Mouse (Mus musculus) kidney, postnatal 0 days (tissue): ENCODE measurements at regions not wholly inside any gene's neighbourhood (a gene's known extent, or its start where the extent isn't known, plus 50 kb on each side); places are given as distances from the start of the nearest gene placed in this dataset.

Experiments
- ATAC-seq: fragments of 200-750 bp; cut with Nextera tagmentation; replicated peaks from 2 replicates; pipeline ENCODE4 v1.8.0; 2017; ENCODE audit warnings: low read depth, moderate number of reproducible peaks, moderate TSS enrichment, moderate library complexity; ENCODE audit not compliant: low FRiP score
- DNase-seq: peaks from one replicate; pipeline ENCODE4 v3.0.0-alpha.2; 2016; ENCODE audit warnings: low spot score
- H3K27ac ChIP-seq: fragments of 300-500 bp; sonication (generic); 2 replicates; pipeline ENCODE4 v1.5.1; 2014; ENCODE audit warnings: mild to moderate bottlenecking
- H3K27me3 ChIP-seq: fragments of 300-500 bp; sonication (generic); 2 replicates; pipeline ENCODE4 v1.6.1; 2014; ENCODE audit warnings: low read length, mixed read lengths; ENCODE audit not compliant: insufficient read depth
- H3K36me3 ChIP-seq: fragments of 300-500 bp; sonication (generic); 2 replicates; pipeline ENCODE4 v1.6.1; 2014; ENCODE audit warnings: low read length, mixed read lengths; ENCODE audit not compliant: insufficient read depth
- H3K4me1 ChIP-seq: fragments of 300-500 bp; sonication (generic); replicated peaks from 2 replicates; pipeline ENCODE4 v1.6.1; 2014; ENCODE audit warnings: antibody characterized with exemption, low read length, mixed read lengths; ENCODE audit not compliant: insufficient read depth
- H3K4me2 ChIP-seq: fragments of 300-500 bp; sonication (generic); 2 replicates; pipeline ENCODE4 v1.6.1; 2014; ENCODE audit warnings: mild to moderate bottlenecking, low read length, moderate library complexity, mixed read lengths
- H3K4me3 ChIP-seq: fragments of 300-500 bp; sonication (generic); replicated peaks from 2 replicates; pipeline ENCODE4 v1.5.1; 2014; ENCODE audit warnings: low read depth, low read length
- H3K9ac ChIP-seq: fragments of 300-500 bp; sonication (generic); 2 replicates; pipeline ENCODE4 v1.6.1; 2014; ENCODE audit warnings: low read depth, low read length
- H3K9me3 ChIP-seq: fragments of 300-500 bp; sonication (generic); replicated peaks from 2 replicates; pipeline ENCODE4 v1.6.1; 2016; ENCODE audit warnings: low read length, inconsistent platforms, mixed read lengths
- CTCF ChIP-seq: IDR thresholded peaks from 2 replicates; pipeline ENCODE4 v1.5.1; 2016; ENCODE audit warnings: antibody characterized with exemption, low read depth, mild to moderate bottlenecking, moderate library complexity
- WGBS: fragments of 180-500 bp; shearing (Covaris S2); extraction: QIAGEN DNeasy Blood & Tissue Kit; methylation state at CpG from one replicate; pipeline ENCODE4 v1.1.7; 2014; 5-methylcytosine and 5-hydroxymethylcytosine counted together

GRCm38 (mm10) chr3:104586342-104587175 lies 51.9 kb upstream of the Slc16a1 start:
- Histone ChIP-seq H3K4me2 (no peak overlapping the region), H3K27ac (no peak overlapping the region), H3K4me3 (no peak overlapping the region), H3K27me3 (no peaks in the 10 kb centered on the region), H3K9me3 (no peaks in the 10 kb centered on the region), H3K9ac (no peak overlapping the region), H3K36me3 (no peaks in the 10 kb centered on the region), H3K4me1 (no peaks in the 10 kb centered on the region)
- no peak for ATAC-seq
- TF ChIP-seq CTCF, result no peak
- DNase-seq, result no peak
- 81% methylated on average over 6 of the region's 6 CpGs for WGBS

GRCm38 (mm10) chr3:104585303-104585702 lies 53.2 kb upstream of the Slc16a1 start:
- Histone ChIP-seq H3K36me3 (no peaks in the 10 kb centered on the region), H3K27ac (no peak overlapping the region), H3K4me1 (no peaks in the 10 kb centered on the region), H3K9me3 (no peaks in the 10 kb centered on the region), H3K4me3 (no peak overlapping the region), H3K9ac (no peak overlapping the region), H3K27me3 (no peaks in the 10 kb centered on the region), H3K4me2 (no peak overlapping the region)
- no peak for TF ChIP-seq CTCF
- WGBS, result 78% methylated on average over 6 of the region's 6 CpGs
- DNase-seq (no peak), ATAC-seq (no peak)

- TF ChIP-seq CTCF, result no peak
- ATAC-seq (no peak), DNase-seq (no peak)
- no peaks in the 10 kb centered on the region for H3K4me1 ChIP-seq
- no peaks in the 10 kb centered on the region for H3K36me3 ChIP-seq
- no peaks in the 10 kb centered on the region for H3K27me3 ChIP-seq
- H3K9ac ChIP-seq, result no peak overlapping the region
- no peak overlapping the region for H3K4me3 ChIP-seq
- H3K9me3 ChIP-seq, result no peaks in the 10 kb centered on the region
- no peak overlapping the region for H3K27ac ChIP-seq
- no peak overlapping the region for H3K4me2 ChIP-seq
- 49% methylated on average over 7 of the region's 7 CpGs for WGBS
These were observed 55.2 kb upstream of the Slc16a1 start for GRCm38 (mm10) chr3:104583236-104583635.

- TF ChIP-seq CTCF, result no peak
- H3K9ac ChIP-seq, result no peak overlapping the region
- no peak overlapping the region for H3K4me3 ChIP-seq
These were observed 55.9 kb upstream of the Slc16a1 start for GRCm38 (mm10) chr3:104582521-104582920.

GRCm38 (mm10) chr3:104579186-104579585 lies 59.3 kb upstream of the Slc16a1 start:
- WGBS, result 43% methylated on average over 4 of the region's 4 CpGs
- no peak overlapping the region for H3K4me3 ChIP-seq
- H3K4me1 ChIP-seq, result no peaks in the 10 kb centered on the region
- DNase-seq (no peak), ATAC-seq (no peak)
- no peak overlapping the region for H3K9ac ChIP-seq
- TF ChIP-seq CTCF, result no peak
- no peaks in the 10 kb centered on the region for H3K9me3 ChIP-seq
- no peaks in the 10 kb centered on the region for H3K27me3 ChIP-seq
- H3K4me2 ChIP-seq, result no peak overlapping the region
- H3K27ac ChIP-seq, result no peak overlapping the region
- H3K36me3 ChIP-seq, result no peaks in the 10 kb centered on the region

More at GRCm38 (mm10) chr3:104582521-104582920, 55.9 kb upstream of the Slc16a1 start:
- no peaks in the 10 kb centered on the region for H3K4me1 ChIP-seq
- H3K36me3 ChIP-seq, result no peaks in the 10 kb centered on the region
- no peak for DNase-seq
- no peaks in the 10 kb centered on the region for H3K9me3 ChIP-seq
- no peak overlapping the region for H3K27ac ChIP-seq
- WGBS, result 93% methylated on average over 10 of the region's 10 CpGs
- ATAC-seq, result no peak
- H3K4me2 ChIP-seq, result no peak overlapping the region
- no peaks in the 10 kb centered on the region for H3K27me3 ChIP-seq

- no peak for TF ChIP-seq CTCF
- H3K9ac ChIP-seq, result no peak overlapping the region
- no peak for ATAC-seq
- no peaks in the 10 kb centered on the region for H3K4me1 ChIP-seq
- no peak overlapping the region for H3K27ac ChIP-seq
- WGBS, result 13% methylated on average over 3 of the region's 3 CpGs
- DNase-seq, result no peak
- H3K4me2 ChIP-seq, result no peak overlapping the region
- H3K36me3 ChIP-seq, result no peaks in the 10 kb centered on the region
- H3K9me3 ChIP-seq, result no peaks in the 10 kb centered on the region
- no peaks in the 10 kb centered on the region for H3K27me3 ChIP-seq
- no peak overlapping the region for H3K4me3 ChIP-seq
These were observed 60.1 kb upstream of the Slc16a1 start for GRCm38 (mm10) chr3:104578374-104578773.
